Mouse (Mus musculus) limb, embryonic 11.5 days (tissue): Measurements from ENCODE around the gene Tmem179b. TPM values are rescaled to one million over a fixed set of nuclear protein-coding genes. Genes with fewer than 3 reads are reported as not detected.

Source experiments
- ATAC-seq: fragments of 200-750 bp; cut with Nextera tagmentation; 2 replicates; pipeline ENCODE4 v1.8.0; 2017; ENCODE audit warnings: low read depth; ENCODE audit not compliant: insufficient number of reproducible peaks, low FRiP score, low TSS enrichment
- DNase-seq: peaks from one replicate; pipeline ENCODE4 v3.0.0-alpha.2; 2015; ENCODE audit warnings: low spot score
- H3K27ac ChIP-seq: fragments of 300-500 bp; sonication (generic); replicated peaks from 2 replicates; pipeline ENCODE4 v1.5.1; 2014; ENCODE audit warnings: low read depth, mild to moderate bottlenecking, low read length
- H3K27me3 ChIP-seq: fragments of 300-500 bp; sonication (generic); 2 replicates; pipeline ENCODE4 v1.6.1; 2014; ENCODE audit warnings: mild to moderate bottlenecking, low read length, mixed read lengths; ENCODE audit not compliant: control insufficient read depth, insufficient read depth
- H3K36me3 ChIP-seq: fragments of 300-500 bp; sonication (generic); 2 replicates; pipeline ENCODE4 v1.6.1; 2014; ENCODE audit warnings: mild to moderate bottlenecking, low read length, moderate library complexity, mixed read lengths; ENCODE audit not compliant: control insufficient read depth, insufficient read depth
- H3K4me1 ChIP-seq: fragments of 300-500 bp; sonication (generic); 2 replicates; pipeline ENCODE4 v1.6.1; 2014; ENCODE audit warnings: low read length, mixed read lengths; ENCODE audit not compliant: control insufficient read depth, insufficient read depth
- H3K4me2 ChIP-seq: fragments of 300-500 bp; sonication (generic); 2 replicates; pipeline ENCODE4 v1.6.1; 2014; ENCODE audit warnings: low read depth, mild to moderate bottlenecking, moderate library complexity; ENCODE audit not compliant: severe bottlenecking
- H3K4me3 ChIP-seq: fragments of 300-500 bp; sonication (generic); 2 replicates; pipeline ENCODE4 v1.5.1; 2014; ENCODE audit warnings: low read depth, low read length
- H3K9ac ChIP-seq: fragments of 300-500 bp; sonication (generic); 2 replicates; pipeline ENCODE4 v1.6.1; 2014; ENCODE audit warnings: mild to moderate bottlenecking, low read length
- H3K9me3 ChIP-seq: fragments of 300-500 bp; sonication (generic); 2 replicates; pipeline ENCODE4 v1.6.1; 2016; ENCODE audit warnings: low read length; ENCODE audit not compliant: control insufficient read depth
- WGBS: fragments of 180-500 bp; shearing (Covaris S2); extraction: QIAGEN DNeasy Blood & Tissue Kit; methylation state at CpG from one replicate; pipeline ENCODE4 v1.1.7; 2014; 5-methylcytosine and 5-hydroxymethylcytosine counted together
- polyA plus RNA-seq: library from polyadenylated mRNA; unstranded; fragments of >200 nt; fragmentation: Nextera tagmentation; extraction: Ambion mirVana; gene quantifications from 2 replicates; pipeline ENCODE4 v1.2.1, GENCODE M21; 2014

Tmem179b gene
- 49.1 and 51.3 TPM in 2 replicates for polyA plus RNA-seq

DNA sequence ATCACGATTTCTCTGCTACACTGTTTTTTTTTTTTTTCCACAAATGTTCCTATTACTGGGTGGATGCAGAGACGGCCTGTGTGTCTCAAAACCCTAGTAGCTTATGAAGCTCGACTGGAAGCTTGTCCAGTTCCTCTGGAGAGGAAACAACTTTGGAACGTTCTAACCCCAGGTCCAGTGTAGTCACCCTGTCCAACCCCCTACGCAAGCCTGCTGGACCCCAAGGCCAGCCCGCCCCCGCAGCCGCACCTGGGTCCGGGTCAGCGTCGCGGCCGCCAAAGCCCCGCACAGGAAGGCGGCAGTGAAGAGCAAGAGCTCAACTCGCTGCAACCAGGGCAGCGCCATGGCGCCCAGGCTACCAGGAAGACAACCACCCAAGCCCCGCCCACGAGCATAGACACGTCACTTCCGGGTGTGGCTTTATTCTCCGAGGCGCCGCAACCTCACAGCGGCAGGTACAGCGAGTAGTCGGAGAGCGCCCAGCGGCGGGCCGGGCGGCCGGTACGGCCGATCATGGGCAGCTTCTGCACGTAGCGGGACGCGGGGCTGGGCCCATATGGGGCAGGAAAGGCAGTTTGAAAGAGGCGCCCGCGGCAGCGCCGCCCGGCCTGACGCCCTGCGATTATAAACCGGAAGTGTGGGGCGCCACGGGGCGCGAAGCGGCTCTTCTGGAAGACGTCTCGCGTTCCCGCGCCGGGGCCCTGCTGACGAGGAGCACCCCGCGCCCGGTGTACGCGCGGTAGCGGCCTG, at the start of gene Tmem179b:
Gene Tmem179b (minus strand): TSS at position 382 of the 750 bp plus-strand sequence.
- Histone ChIP-seq H3K36me3 (peaks cover 15% of the 10 kb centered on the region; the same call in 1 of the 2 replicates), H3K4me1 (peaks cover 17% of the 10 kb centered on the region), H3K4me2 (peak within 1 kb of the TSS; percentile 98), H3K9me3 (no peaks in the 10 kb centered on the region), H3K9ac (peak within 1 kb of the TSS; percentile 92), H3K27me3 (no peaks in the 10 kb centered on the region), H3K4me3 (peak within 1 kb of the TSS; percentile 81), H3K27ac (peak within 1 kb of the TSS; percentile 97)
- ATAC-seq (peak; percentile 90), DNase-seq (peak; percentile 98)
- WGBS = under 1% methylated on average over 61 of the region's 68 CpGs

DNA sequence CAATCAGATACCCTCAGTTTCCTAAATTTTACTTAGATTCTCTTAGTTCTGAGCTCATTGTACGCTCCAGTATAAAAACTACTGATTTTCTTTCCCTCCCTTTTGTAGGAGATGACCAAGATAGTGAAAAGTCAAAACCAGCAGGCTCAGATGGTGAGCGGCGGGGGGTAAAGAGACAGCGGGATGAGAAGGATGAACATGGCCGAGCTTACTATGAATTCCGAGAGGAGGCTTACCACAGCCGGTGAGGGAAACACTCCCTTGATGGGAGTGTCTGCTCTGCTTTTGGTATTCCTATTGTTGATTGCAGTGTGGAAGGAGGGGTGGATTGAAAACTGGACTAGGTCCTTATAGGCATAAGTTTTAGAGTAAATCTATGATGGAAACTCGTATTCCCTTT, 48.4 kb upstream of the Tmem179b start:
- WGBS = 89% methylated on average over 8 of the region's 8 CpGs
- peaks cover 17% of the 10 kb centered on the region for H3K36me3 ChIP-seq
- ATAC-seq = no peak

GRCm38 (mm10) chr19:8821146-8821545, 46.9 kb upstream of the Tmem179b start:
- Histone ChIP-seq H3K9me3 (no peaks in the 10 kb centered on the region), H3K9ac (peak overlapping the region; percentile 95), H3K4me2 (peak overlapping the region; percentile 63), H3K4me1 (peaks cover 14% of the 10 kb centered on the region), H3K27me3 (no peaks in the 10 kb centered on the region), H3K27ac (peak overlapping the region; percentile 98; the same call in 1 of the 2 replicates), H3K36me3 (peaks cover 10% of the 10 kb centered on the region; the same call in 1 of the 2 replicates), H3K4me3 (peak overlapping the region; percentile 100)
- DNase-seq (no peak), ATAC-seq (no peak)
- 2% methylated on average over 7 of the region's 7 CpGs for WGBS

More for the DNA sequence above, 48.4 kb upstream of the Tmem179b start:
- H3K4me1 ChIP-seq = peaks cover 6% of the 10 kb centered on the region
- peak overlapping the region; percentile 63; the same call in 1 of the 2 replicates for H3K4me2 ChIP-seq
- H3K9ac ChIP-seq = no peak overlapping the region
- no peak for DNase-seq
- no peaks in the 10 kb centered on the region for H3K9me3 ChIP-seq
- peak overlapping the region; percentile 5; the same call in 1 of the 2 replicates for H3K4me3 ChIP-seq
- H3K27me3 ChIP-seq = no peaks in the 10 kb centered on the region
- no peak overlapping the region for H3K27ac ChIP-seq

DNA sequence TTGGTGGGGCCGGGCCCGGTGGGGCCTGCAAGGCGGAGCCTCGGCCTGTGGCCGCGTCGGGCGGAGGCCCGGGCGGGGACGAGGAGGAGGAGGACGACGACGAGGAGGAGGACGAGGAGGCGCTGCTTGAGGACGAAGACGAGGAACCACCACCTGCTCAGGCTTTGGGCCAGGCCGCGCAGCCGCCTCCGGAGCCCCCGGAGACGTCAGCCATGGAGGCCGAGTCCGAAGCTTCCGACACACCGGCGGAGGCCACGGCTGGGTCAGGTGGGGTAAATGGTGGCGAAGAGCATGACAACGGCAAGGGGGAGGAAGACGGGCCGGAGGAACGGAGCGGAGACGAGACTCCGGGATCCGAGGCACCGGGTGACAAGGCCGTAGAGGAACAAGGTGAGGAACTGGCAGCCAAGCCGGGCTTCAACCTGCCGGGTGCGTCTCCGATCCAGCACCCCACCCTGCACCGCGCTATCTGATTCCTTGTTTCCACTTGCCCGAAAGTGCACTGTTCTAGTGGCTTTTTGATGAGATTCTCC, 46.2 kb upstream of the Tmem179b start:
- under 1% methylated on average over 47 of the region's 48 CpGs for WGBS
- Histone ChIP-seq H3K27me3 (no peaks in the 10 kb centered on the region), H3K9ac (peak overlapping the region; percentile 95), H3K4me1 (peaks cover 14% of the 10 kb centered on the region), H3K4me3 (peak overlapping the region; percentile 100), H3K9me3 (no peaks in the 10 kb centered on the region), H3K36me3 (peaks cover 10% of the 10 kb centered on the region; the same call in 1 of the 2 replicates), H3K27ac (peak overlapping the region; percentile 98), H3K4me2 (peak overlapping the region; percentile 63)
- no peak for DNase-seq
- no peak for ATAC-seq

GRCm38 (mm10) chr19:8819596-8820423, 45.5 kb upstream of the Tmem179b start, which contains the start of gene Hnrnpul2:
Hnrnpul2 (plus strand) TSS chr19:8820010.
- H3K36me3 ChIP-seq = peaks cover 7% of the 10 kb centered on the region; the same call in 1 of the 2 replicates
- DNase-seq (peak; percentile 95), ATAC-seq (peak; percentile 96)
- under 1% methylated on average over 77 of the region's 83 CpGs for WGBS
- no peaks in the 10 kb centered on the region for H3K27me3 ChIP-seq
- H3K27ac ChIP-seq = peak within 1 kb of the TSS; percentile 98
- H3K9ac ChIP-seq = peak within 1 kb of the TSS; percentile 95
- peaks cover 14% of the 10 kb centered on the region for H3K4me1 ChIP-seq
- H3K4me2 ChIP-seq = peak within 1 kb of the TSS; percentile 82
- H3K4me3 ChIP-seq = peak within 1 kb of the TSS; percentile 100
- no peaks in the 10 kb centered on the region for H3K9me3 ChIP-seq

GRCm38 (mm10) chr19:8818801-8819595, 44.7 kb upstream of the Tmem179b start, which contains the start of gene Ttc9c:
Ttc9c (minus strand) TSS chr19:8819333.
- H3K36me3 ChIP-seq = peaks cover 13% of the 10 kb centered on the region; the same call in 1 of the 2 replicates

DNA sequence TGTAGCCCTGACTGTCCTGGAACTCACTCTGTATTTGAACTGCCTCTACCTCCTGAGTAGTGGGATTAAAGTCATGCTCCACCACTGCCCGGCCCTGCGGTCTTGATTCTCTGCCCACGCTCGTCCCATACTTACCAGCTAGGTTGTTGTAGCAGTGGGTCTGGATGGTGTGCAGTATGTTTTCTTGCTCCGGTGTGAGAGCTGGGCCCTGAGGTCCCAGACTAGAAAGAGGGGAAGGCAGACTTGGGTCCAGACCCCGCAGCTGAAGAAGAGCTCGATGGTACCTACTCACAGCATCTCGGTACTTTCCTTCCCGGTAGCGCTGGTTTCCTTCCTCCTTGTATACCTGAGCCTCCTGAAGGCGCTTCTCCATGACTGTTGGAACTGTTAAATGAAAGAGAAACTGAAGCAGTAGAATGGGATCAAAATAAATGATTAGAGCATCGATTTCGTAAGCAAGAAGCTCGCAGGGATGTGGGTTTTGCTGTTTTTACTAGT, 44.1 kb upstream of the Tmem179b start:
- Histone ChIP-seq H3K9me3 (no peaks in the 10 kb centered on the region), H3K27ac (peak overlapping the region; percentile 91), H3K4me1 (peaks cover 14% of the 10 kb centered on the region), H3K27me3 (no peaks in the 10 kb centered on the region), H3K4me3 (peak overlapping the region; percentile 100), H3K9ac (peak overlapping the region; percentile 76), H3K4me2 (peak overlapping the region; percentile 82), H3K36me3 (peaks cover 13% of the 10 kb centered on the region; the same call in 1 of the 2 replicates)
- DNase-seq (no peak), ATAC-seq (no peak)
- 30% methylated on average over 14 of the region's 14 CpGs for WGBS

More at GRCm38 (mm10) chr19:8818801-8819595, 44.7 kb upstream of the Tmem179b start, which contains the start of gene Ttc9c:
- ATAC-seq = peak; percentile 95
- Histone ChIP-seq H3K4me3 (peak within 1 kb of the TSS; percentile 100), H3K27me3 (no peaks in the 10 kb centered on the region), H3K9ac (peak within 1 kb of the TSS; percentile 95), H3K27ac (peak within 1 kb of the TSS; percentile 98), H3K4me2 (peak within 1 kb of the TSS; percentile 82), H3K9me3 (no peaks in the 10 kb centered on the region), H3K4me1 (peaks cover 14% of the 10 kb centered on the region)
- peak; percentile 98 for DNase-seq
- WGBS = under 1% methylated on average over 33 of the region's 33 CpGs
